Mouse (Mus musculus): ENCODE results near the gene Acot2.

DNA sequence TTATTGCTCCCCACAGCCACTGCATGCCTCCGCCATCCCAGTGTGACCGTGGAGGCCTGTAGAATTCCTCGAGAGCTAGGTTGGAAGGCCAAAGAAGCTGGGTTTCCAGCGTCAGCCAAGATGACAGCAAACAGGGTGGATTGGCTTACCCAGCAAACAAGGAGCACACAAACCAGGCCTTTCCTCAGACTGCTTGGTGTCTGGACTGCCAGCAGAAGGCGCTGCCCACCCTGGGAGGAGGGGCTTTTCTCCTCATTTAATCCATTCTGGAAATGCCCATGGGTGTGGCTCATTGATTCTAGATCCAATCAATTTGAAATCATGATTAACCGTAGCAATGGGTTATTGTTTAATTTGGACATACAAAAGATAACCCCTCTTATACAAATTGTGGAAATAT is 25.5 kb downstream of the Acot2 start:
- TF ChIP-seq POLR2A (IDR thresholded peaks at IDR 0.05; ENCODE audit: extremely low read depth, insufficient read depth, low read length) (no peak), CTCF (IDR thresholded peaks at IDR 0.05; ENCODE audit: extremely low read depth, insufficient read depth, low read length) (no peak)

All from cortical plate, adult 2 months (tissue).